Mouse (Mus musculus): Measurements from ENCODE around the gene Ttc7b. TPM values are rescaled to one million over a fixed set of nuclear protein-coding genes. Genes with fewer than 3 reads are reported as not detected.

Ttc7b gene
- polyA plus RNA-seq, 1 experiment from 2014 or later: 7.0 TPM

GRCm38 (mm10) chr12:100542076-100542475, 21.4 kb upstream of the Ttc7b start:
- H3K9me3 ChIP-seq (ENCODE audit: control insufficient read depth, low read length): no peaks in the 10 kb centered on the region
- no peak overlapping the region for H3K4me2 ChIP-seq (ENCODE audit: low read depth, severe bottlenecking)
- no peaks in the 10 kb centered on the region for H3K27me3 ChIP-seq (ENCODE audit: control insufficient read depth, insufficient read depth, low read length)
- DNase-seq (ENCODE audit: low spot score): no peak
- H3K4me3 ChIP-seq (ENCODE audit: low read depth, low read length): no peak overlapping the region
- H3K4me1 ChIP-seq (ENCODE audit: control insufficient read depth, insufficient read depth, low read length): no peaks in the 10 kb centered on the region
- WGBS: 47% methylated on average over 3 of the region's 3 CpGs
- ATAC-seq (ENCODE audit: insufficient number of reproducible peaks, low FRiP score, low TSS enrichment, low read depth): no peak
- no peak overlapping the region for H3K9ac ChIP-seq (ENCODE audit: low read length)
- no peaks in the 10 kb centered on the region for H3K36me3 ChIP-seq (ENCODE audit: control insufficient read depth, insufficient read depth, low read length)
- H3K27ac ChIP-seq (replicated peaks; ENCODE audit: low read depth, low read length): no peak overlapping the region

DNA sequence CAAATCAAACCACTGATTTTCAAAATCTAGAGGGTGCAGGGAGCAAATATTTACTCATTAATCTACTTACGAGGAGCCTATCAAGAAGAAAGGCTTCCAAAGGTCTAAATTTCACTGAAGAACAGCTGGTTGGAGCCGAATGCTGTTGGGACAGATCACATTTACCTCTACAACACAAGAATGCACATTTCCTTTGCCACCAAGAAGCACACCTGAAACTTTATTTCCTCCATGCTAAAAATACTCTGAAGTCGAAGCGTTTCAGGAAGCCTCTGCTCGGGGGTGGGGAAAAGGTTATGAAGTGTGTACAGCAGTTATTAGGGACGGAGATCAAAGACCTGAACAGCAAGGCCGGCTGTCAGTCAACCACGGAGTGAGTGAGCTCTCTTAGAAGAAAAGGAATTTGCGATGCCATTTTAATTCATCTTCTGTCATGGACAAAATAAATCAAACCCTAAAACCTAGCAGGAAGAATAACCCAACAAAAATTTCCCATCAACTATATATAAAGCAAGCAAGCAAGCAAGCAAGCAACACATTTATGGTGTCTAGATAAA, 18.6 kb upstream of the Ttc7b start:
- H3K4me1 ChIP-seq (ENCODE audit: control insufficient read depth, insufficient read depth, low read length): no peaks in the 10 kb centered on the region
- H3K9ac ChIP-seq (ENCODE audit: low read length): no peak overlapping the region
- WGBS: 41% methylated on average over 9 of the region's 9 CpGs
- no peak overlapping the region for H3K4me3 ChIP-seq (ENCODE audit: low read depth, low read length)
- H3K27me3 ChIP-seq (ENCODE audit: control insufficient read depth, insufficient read depth, low read length): no peaks in the 10 kb centered on the region
- H3K9me3 ChIP-seq (ENCODE audit: control insufficient read depth, low read length): no peaks in the 10 kb centered on the region
- H3K4me2 ChIP-seq (ENCODE audit: low read depth, severe bottlenecking): no peak overlapping the region
- no peak overlapping the region for H3K27ac ChIP-seq (replicated peaks; ENCODE audit: low read depth, low read length)
- ATAC-seq (ENCODE audit: insufficient number of reproducible peaks, low FRiP score, low TSS enrichment, low read depth) (no peak), DNase-seq (ENCODE audit: low spot score) (no peak)
- H3K36me3 ChIP-seq (ENCODE audit: control insufficient read depth, insufficient read depth, low read length): no peaks in the 10 kb centered on the region

GRCm38 (mm10) chr12:100538445-100539157, 18.0 kb upstream of the Ttc7b start:
- ATAC-seq (ENCODE audit: insufficient number of reproducible peaks, low FRiP score, low TSS enrichment, low read depth): no peak

DNA sequence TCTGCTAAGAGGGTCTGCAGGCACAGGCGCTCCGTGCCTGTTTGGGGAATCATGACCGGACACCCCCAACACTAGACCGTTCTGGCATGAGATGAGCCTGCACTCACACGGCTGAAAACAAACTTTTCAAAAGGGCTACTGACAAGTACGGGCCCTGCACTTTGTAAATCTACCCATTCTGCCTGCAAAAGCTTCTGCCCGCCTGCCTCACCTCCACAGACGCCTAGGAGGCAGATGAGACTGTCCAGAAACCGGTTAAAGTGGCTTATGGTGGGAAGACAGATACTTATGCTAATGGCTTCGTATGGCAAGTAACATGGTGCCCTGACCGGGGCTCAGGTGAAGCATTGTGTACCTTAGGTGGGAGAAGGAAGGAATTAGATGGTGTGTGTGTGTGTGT, 16.5 kb upstream of the Ttc7b start:
- H3K9ac ChIP-seq (ENCODE audit: low read length): no peak overlapping the region
- no peaks in the 10 kb centered on the region for H3K27me3 ChIP-seq (ENCODE audit: control insufficient read depth, insufficient read depth, low read length)
- peak; percentile 19 for DNase-seq (ENCODE audit: low spot score)
- 73% methylated on average over 11 of the region's 11 CpGs for WGBS
- no peak for ATAC-seq (ENCODE audit: insufficient number of reproducible peaks, low FRiP score, low TSS enrichment, low read depth)
- no peak overlapping the region for H3K4me3 ChIP-seq (ENCODE audit: low read depth, low read length)
- no peaks in the 10 kb centered on the region for H3K9me3 ChIP-seq (ENCODE audit: control insufficient read depth, low read length)
- H3K4me1 ChIP-seq (ENCODE audit: control insufficient read depth, insufficient read depth, low read length): no peaks in the 10 kb centered on the region
- H3K36me3 ChIP-seq (ENCODE audit: control insufficient read depth, insufficient read depth, low read length): no peaks in the 10 kb centered on the region
- H3K27ac ChIP-seq (replicated peaks; ENCODE audit: low read depth, low read length): no peak overlapping the region
- no peak overlapping the region for H3K4me2 ChIP-seq (ENCODE audit: low read depth, severe bottlenecking)

More at GRCm38 (mm10) chr12:100538445-100539157, 18.0 kb upstream of the Ttc7b start:
- Histone ChIP-seq H3K4me1 (ENCODE audit: control insufficient read depth, insufficient read depth, low read length) (no peaks in the 10 kb centered on the region), H3K9ac (ENCODE audit: low read length) (no peak overlapping the region), H3K36me3 (ENCODE audit: control insufficient read depth, insufficient read depth, low read length) (no peaks in the 10 kb centered on the region), H3K27ac (replicated peaks; ENCODE audit: low read depth, low read length) (no peak overlapping the region), H3K4me2 (ENCODE audit: low read depth, severe bottlenecking) (no peak overlapping the region), H3K27me3 (ENCODE audit: control insufficient read depth, insufficient read depth, low read length) (no peaks in the 10 kb centered on the region), H3K4me3 (ENCODE audit: low read depth, low read length) (no peak overlapping the region), H3K9me3 (ENCODE audit: control insufficient read depth, low read length) (no peaks in the 10 kb centered on the region)
- peak; percentile 18 for DNase-seq (ENCODE audit: low spot score)
- 70% methylated on average over 7 of the region's 7 CpGs for WGBS

- Histone ChIP-seq H3K27ac (replicated peaks; ENCODE audit: low read depth, low read length) (no peak overlapping the region), H3K9me3 (ENCODE audit: control insufficient read depth, low read length) (no peaks in the 10 kb centered on the region), H3K4me2 (ENCODE audit: low read depth, severe bottlenecking) (no peak overlapping the region), H3K27me3 (ENCODE audit: control insufficient read depth, insufficient read depth, low read length) (no peaks in the 10 kb centered on the region), H3K4me1 (ENCODE audit: control insufficient read depth, insufficient read depth, low read length) (no peaks in the 10 kb centered on the region), H3K4me3 (ENCODE audit: low read depth, low read length) (no peak overlapping the region), H3K9ac (ENCODE audit: low read length) (no peak overlapping the region), H3K36me3 (ENCODE audit: control insufficient read depth, insufficient read depth, low read length) (no peaks in the 10 kb centered on the region)
- ATAC-seq (ENCODE audit: insufficient number of reproducible peaks, low FRiP score, low TSS enrichment, low read depth): no peak
- WGBS: 69% methylated on average over 12 of the region's 12 CpGs
- DNase-seq (ENCODE audit: low spot score): peak; percentile 20
These were observed 14.4 kb upstream of the Ttc7b start for GRCm38 (mm10) chr12:100535028-100535427.

DNA sequence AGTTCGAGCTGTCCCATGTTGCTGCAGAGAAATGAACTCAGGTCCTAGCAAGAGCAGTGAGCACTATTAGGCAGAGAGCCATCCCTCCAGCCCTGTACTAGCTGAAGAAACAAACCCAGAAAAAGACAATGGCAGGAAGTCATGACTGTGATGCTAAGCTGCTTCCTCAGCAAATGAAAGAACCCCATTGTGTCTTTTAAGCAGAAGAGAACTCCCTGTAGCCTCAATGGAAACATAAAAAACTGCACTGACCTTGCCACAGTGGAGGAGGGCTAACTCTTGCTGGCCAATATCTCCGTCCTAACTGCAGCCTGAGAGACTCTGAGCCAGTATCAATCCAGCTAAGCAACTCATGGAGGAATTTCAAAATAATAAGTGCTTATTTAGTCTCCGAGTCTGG, 13.4 kb upstream of the Ttc7b start:
- no peak overlapping the region for H3K9ac ChIP-seq (ENCODE audit: low read length)
- H3K4me1 ChIP-seq (ENCODE audit: control insufficient read depth, insufficient read depth, low read length): peaks cover 3% of the 10 kb centered on the region
- DNase-seq (ENCODE audit: low spot score) (peak; percentile 20), ATAC-seq (ENCODE audit: insufficient number of reproducible peaks, low FRiP score, low TSS enrichment, low read depth) (no peak)
- no peaks in the 10 kb centered on the region for H3K9me3 ChIP-seq (ENCODE audit: control insufficient read depth, low read length)
- no peak overlapping the region for H3K4me2 ChIP-seq (ENCODE audit: low read depth, severe bottlenecking)
- no peaks in the 10 kb centered on the region for H3K27me3 ChIP-seq (ENCODE audit: control insufficient read depth, insufficient read depth, low read length)
- no peak overlapping the region for H3K4me3 ChIP-seq (ENCODE audit: low read depth, low read length)
- no peaks in the 10 kb centered on the region for H3K36me3 ChIP-seq (ENCODE audit: control insufficient read depth, insufficient read depth, low read length)
- no peak overlapping the region for H3K27ac ChIP-seq (replicated peaks; ENCODE audit: low read depth, low read length)
- 80% methylated on average over 3 of the region's 3 CpGs for WGBS

DNA sequence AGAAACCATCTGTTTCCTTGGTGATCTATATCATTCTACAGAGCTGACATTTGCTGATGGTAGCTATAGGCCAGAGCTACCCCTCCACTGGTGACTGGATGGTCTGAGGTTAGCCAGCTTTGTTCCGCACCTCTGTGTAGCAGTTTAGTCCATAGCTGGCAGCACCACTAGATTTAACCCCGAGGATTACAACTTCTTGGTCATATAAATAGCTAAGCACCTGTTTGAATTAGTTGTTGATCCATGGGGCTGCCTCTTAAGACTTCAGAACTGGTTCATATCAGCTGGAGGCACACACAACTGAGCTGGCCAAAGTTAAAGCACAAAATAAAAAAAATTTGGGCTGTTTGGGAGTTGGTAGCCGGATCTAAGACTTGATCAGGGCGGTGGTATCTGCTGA, 12.6 kb upstream of the Ttc7b start:
- DNase-seq (ENCODE audit: low spot score) (no peak), ATAC-seq (ENCODE audit: insufficient number of reproducible peaks, low FRiP score, low TSS enrichment, low read depth) (no peak)
- 83% methylated on average over 4 of the region's 4 CpGs for WGBS
- Histone ChIP-seq H3K4me2 (ENCODE audit: low read depth, severe bottlenecking) (no peak overlapping the region), H3K27me3 (ENCODE audit: control insufficient read depth, insufficient read depth, low read length) (no peaks in the 10 kb centered on the region), H3K36me3 (ENCODE audit: control insufficient read depth, insufficient read depth, low read length) (no peaks in the 10 kb centered on the region), H3K27ac (replicated peaks; ENCODE audit: low read depth, low read length) (no peak overlapping the region), H3K4me3 (ENCODE audit: low read depth, low read length) (no peak overlapping the region), H3K9me3 (ENCODE audit: control insufficient read depth, low read length) (no peaks in the 10 kb centered on the region), H3K4me1 (ENCODE audit: control insufficient read depth, insufficient read depth, low read length) (peaks cover 5% of the 10 kb centered on the region), H3K9ac (ENCODE audit: low read length) (no peak overlapping the region)

DNA sequence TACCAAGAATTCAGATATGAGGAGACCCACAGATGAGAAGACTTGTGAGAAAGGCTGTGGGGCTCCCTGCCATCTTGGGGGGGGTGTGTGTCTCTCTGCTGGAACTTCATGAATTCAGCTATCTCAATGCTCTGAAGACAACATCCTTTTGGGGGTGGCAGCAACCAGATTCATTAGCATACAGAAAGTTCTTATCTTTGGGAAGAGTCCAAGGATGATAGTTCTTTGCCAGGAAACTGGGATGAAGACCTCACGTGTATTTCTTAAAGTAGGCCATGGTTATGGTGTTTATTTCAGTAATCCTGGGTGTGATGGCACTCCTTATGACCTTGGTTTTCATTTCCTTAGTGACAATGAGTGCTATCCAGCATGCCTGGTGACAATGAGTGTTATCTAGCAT, 11.1 kb upstream of the Ttc7b start:
- DNase-seq (ENCODE audit: low spot score): no peak
- Histone ChIP-seq H3K4me2 (ENCODE audit: low read depth, severe bottlenecking) (no peak overlapping the region), H3K36me3 (ENCODE audit: control insufficient read depth, insufficient read depth, low read length) (no peaks in the 10 kb centered on the region), H3K9ac (ENCODE audit: low read length) (no peak overlapping the region), H3K27me3 (ENCODE audit: control insufficient read depth, insufficient read depth, low read length) (no peaks in the 10 kb centered on the region), H3K4me3 (ENCODE audit: low read depth, low read length) (no peak overlapping the region), H3K9me3 (ENCODE audit: control insufficient read depth, low read length) (no peaks in the 10 kb centered on the region), H3K27ac (replicated peaks; ENCODE audit: low read depth, low read length) (no peak overlapping the region), H3K4me1 (ENCODE audit: control insufficient read depth, insufficient read depth, low read length) (peaks cover 5% of the 10 kb centered on the region)
- WGBS: 79% methylated on average over 1 of the region's 1 CpGs
- no peak for ATAC-seq (ENCODE audit: insufficient number of reproducible peaks, low FRiP score, low TSS enrichment, low read depth)

- Histone ChIP-seq H3K27me3 (ENCODE audit: control insufficient read depth, insufficient read depth, low read length) (no peaks in the 10 kb centered on the region), H3K9ac (ENCODE audit: low read length) (no peak overlapping the region), H3K4me3 (ENCODE audit: low read depth, low read length) (no peak overlapping the region), H3K27ac (replicated peaks; ENCODE audit: low read depth, low read length) (no peak overlapping the region), H3K4me1 (ENCODE audit: control insufficient read depth, insufficient read depth, low read length) (peaks cover 5% of the 10 kb centered on the region), H3K9me3 (ENCODE audit: control insufficient read depth, low read length) (no peaks in the 10 kb centered on the region), H3K36me3 (ENCODE audit: control insufficient read depth, insufficient read depth, low read length) (no peaks in the 10 kb centered on the region), H3K4me2 (ENCODE audit: low read depth, severe bottlenecking) (no peak overlapping the region)
- ATAC-seq (ENCODE audit: insufficient number of reproducible peaks, low FRiP score, low TSS enrichment, low read depth) (no peak), DNase-seq (ENCODE audit: low spot score) (peak; percentile 16)
- 75% methylated on average over 5 of the region's 5 CpGs for WGBS
These were observed 10.2 kb upstream of the Ttc7b start for GRCm38 (mm10) chr12:100530871-100531270.
